Mouse (Mus musculus) megakaryocyte, embryonic 14.5 days (primary cell): Measurements from ENCODE around the gene Hc. TPM values are rescaled to one million over a fixed set of nuclear protein-coding genes. Genes with fewer than 3 reads are reported as not detected.

Source experiments
- H3K27me3 ChIP-seq: replicated peaks from 2 replicates; pipeline ENCODE3; 2012; ENCODE audit warnings: inconsistent platforms
- H3K36me3 ChIP-seq: replicated peaks from 2 replicates; pipeline ENCODE3; 2012; ENCODE audit warnings: low read length, inconsistent platforms, mixed read lengths
- H3K4me1 ChIP-seq: 2 replicates; pipeline ENCODE4 v1.6.1; 2012; ENCODE audit warnings: inconsistent platforms
- H3K4me3 ChIP-seq: replicated peaks from 2 replicates; pipeline ENCODE3; 2012; ENCODE audit warnings: moderate library complexity, mild to moderate bottlenecking, inconsistent platforms
- H3K9me3 ChIP-seq: 2 replicates; pipeline ENCODE4 v1.6.1; 2012; ENCODE audit warnings: inconsistent platforms
- FLI1 ChIP-seq: IDR thresholded peaks from 2 replicates; pipeline ENCODE4 v1.6.1; 2012; ENCODE audit warnings: low read length, inconsistent platforms, mixed read lengths
- GATA1 ChIP-seq: IDR thresholded peaks from 3 replicates; pipeline ENCODE4 v1.6.1; 2012; ENCODE audit warnings: mixed read lengths, low read length, inconsistent platforms, borderline replicate concordance
- polyA plus RNA-seq: library from polyadenylated mRNA; stranded (reverse); fragments of >175 nt; gene quantifications from 2 replicates; pipeline ENCODE4 v1.2.3, GENCODE M21; 2012; ENCODE audit warnings: low replicate concordance; ENCODE audit not compliant: insufficient read depth

The Hc gene
- polyA plus RNA-seq, 1 experiment = not detected

GRCm38 (mm10) chr2:34982096-34982724 is 79.0 kb downstream of the Hc start:
- H3K36me3 ChIP-seq = no peaks in the 10 kb centered on the region
- TF ChIP-seq FLI1 (no peak), GATA1 (no peak)
- peak overlapping the region; percentile 34 for H3K4me3 ChIP-seq
- H3K27me3 ChIP-seq = peaks cover 7% of the 10 kb centered on the region
- no peaks in the 10 kb centered on the region for H3K9me3 ChIP-seq
- H3K4me1 ChIP-seq = peaks cover 62% of the 10 kb centered on the region

- Histone ChIP-seq H3K36me3 (peaks cover 6% of the 10 kb centered on the region), H3K4me3 (peak overlapping the region; percentile 44), H3K27me3 (peaks cover 5% of the 10 kb centered on the region), H3K9me3 (peaks cover 10% of the 10 kb centered on the region), H3K4me1 (peaks cover 74% of the 10 kb centered on the region)
- TF ChIP-seq GATA1 = no peak
- TF ChIP-seq FLI1 = no peak
Observed at GRCm38 (mm10) chr2:34979459-34980011, 81.7 kb downstream of the Hc start.

GRCm38 (mm10) chr2:34978226-34978625 is 83.0 kb downstream of the Hc start:
- Histone ChIP-seq H3K9me3 (peaks cover 13% of the 10 kb centered on the region), H3K4me3 (no peak overlapping the region), H3K27me3 (peaks cover 5% of the 10 kb centered on the region), H3K4me1 (peaks cover 74% of the 10 kb centered on the region), H3K36me3 (peaks cover 6% of the 10 kb centered on the region)
- TF ChIP-seq GATA1 (no peak), FLI1 (no peak)

DNA sequence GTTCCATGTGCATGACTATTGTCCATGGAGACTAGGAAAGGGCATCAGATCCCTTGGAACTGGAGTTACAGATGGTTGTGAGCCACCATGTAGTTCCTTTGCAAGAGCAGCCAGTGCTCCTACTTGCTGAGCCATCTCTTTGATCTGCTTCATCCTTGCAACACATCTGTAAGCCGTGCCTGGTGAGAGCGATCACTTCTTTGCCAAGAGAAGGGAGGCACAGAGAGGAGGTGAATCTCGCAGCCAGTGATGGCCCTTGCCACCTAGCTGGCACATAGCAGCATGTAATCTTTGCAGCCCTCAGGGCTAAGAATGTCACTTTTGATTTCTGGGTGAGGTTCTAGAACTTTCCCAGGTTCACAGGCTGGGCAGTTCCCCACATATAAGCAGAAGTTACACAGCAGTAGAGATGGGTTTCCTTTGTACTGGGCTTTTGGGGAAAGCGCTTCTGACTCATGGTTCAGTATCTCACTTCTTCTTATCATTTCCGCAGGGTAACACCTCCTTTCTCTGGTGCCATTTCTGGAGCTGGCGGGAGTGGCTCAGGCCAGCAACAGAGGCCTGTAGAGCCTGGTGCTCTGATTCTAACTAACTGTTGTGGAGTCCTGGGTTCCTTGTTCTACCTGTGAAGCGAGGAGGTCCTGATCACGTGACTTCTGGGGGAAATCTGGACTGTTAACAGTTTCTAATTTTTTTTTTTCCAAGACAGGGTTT is 84.1 kb downstream of the Hc start:
- peaks cover 13% of the 10 kb centered on the region for H3K9me3 ChIP-seq
- H3K27me3 ChIP-seq = peaks cover 8% of the 10 kb centered on the region
- H3K4me1 ChIP-seq = peaks cover 63% of the 10 kb centered on the region
- TF ChIP-seq FLI1 = no peak
- no peak for TF ChIP-seq GATA1
- H3K36me3 ChIP-seq = peaks cover 6% of the 10 kb centered on the region
- H3K4me3 ChIP-seq = peak overlapping the region; percentile 82

- Histone ChIP-seq H3K36me3 (peaks cover 6% of the 10 kb centered on the region), H3K4me1 (peaks cover 57% of the 10 kb centered on the region), H3K4me3 (peak overlapping the region; percentile 79), H3K9me3 (peaks cover 13% of the 10 kb centered on the region), H3K27me3 (peaks cover 13% of the 10 kb centered on the region)
- TF ChIP-seq GATA1 = no peak
- TF ChIP-seq FLI1 = no peak
Observed at GRCm38 (mm10) chr2:34976447-34976846, 84.8 kb downstream of the Hc start.

- H3K27me3 ChIP-seq = peaks cover 21% of the 10 kb centered on the region
- peaks cover 6% of the 10 kb centered on the region for H3K36me3 ChIP-seq
- no peak overlapping the region for H3K4me3 ChIP-seq
- TF ChIP-seq FLI1 (no peak), GATA1 (no peak)
- H3K4me1 ChIP-seq = peaks cover 43% of the 10 kb centered on the region
- H3K9me3 ChIP-seq = peaks cover 13% of the 10 kb centered on the region
Observed at GRCm38 (mm10) chr2:34973087-34973486, 88.2 kb downstream of the Hc start.

DNA sequence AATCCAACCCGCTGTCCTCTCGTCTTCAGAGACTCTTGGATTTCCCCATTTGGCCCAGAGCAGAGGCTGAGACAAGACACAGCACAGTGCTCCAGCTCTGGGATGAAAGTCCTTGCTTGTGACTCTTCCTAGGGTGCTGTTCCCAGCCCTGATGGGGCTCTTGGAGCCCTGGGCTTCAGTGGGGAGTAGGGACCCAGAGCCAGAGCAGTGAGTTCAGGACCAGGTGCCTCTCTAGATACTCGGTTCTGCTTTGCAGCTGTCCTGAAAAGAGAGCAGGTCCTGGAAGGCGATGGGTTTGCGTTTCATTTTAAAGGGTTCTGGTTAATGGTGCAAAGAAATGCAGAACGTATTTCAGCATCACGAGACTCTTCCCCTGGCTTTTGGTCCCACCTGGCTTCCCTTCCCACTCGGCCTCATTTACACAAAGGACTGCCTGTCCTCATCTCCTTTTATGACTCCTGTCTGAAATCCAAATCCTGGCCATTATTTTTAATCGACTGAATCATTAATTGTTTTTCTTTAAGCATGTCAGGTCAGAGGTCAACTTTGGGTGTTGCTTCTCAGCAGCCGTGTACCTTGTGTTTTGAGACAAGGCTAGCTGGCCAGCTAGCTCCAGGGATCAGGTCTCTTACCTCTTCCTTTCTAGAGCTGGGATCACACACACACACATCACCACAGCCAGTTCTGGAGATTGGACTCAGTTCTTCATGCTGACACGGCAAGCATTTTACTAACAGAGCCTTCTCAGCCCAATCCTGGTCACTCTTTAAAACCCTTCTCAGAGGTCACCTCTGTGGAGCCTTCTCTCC is 90.0 kb downstream of the Hc start:
- no peak overlapping the region for H3K4me3 ChIP-seq
- TF ChIP-seq GATA1 = no peak
- no peak for TF ChIP-seq FLI1

GRCm38 (mm10) chr2:34970092-34970750 is 91.0 kb downstream of the Hc start:
- TF ChIP-seq GATA1 (no peak), FLI1 (no peak)
- Histone ChIP-seq H3K4me3 (peak overlapping the region; percentile 62), H3K36me3 (peaks cover 4% of the 10 kb centered on the region), H3K9me3 (peaks cover 10% of the 10 kb centered on the region), H3K4me1 (peaks cover 28% of the 10 kb centered on the region), H3K27me3 (peaks cover 21% of the 10 kb centered on the region)

More for the DNA sequence above, 90.0 kb downstream of the Hc start:
- H3K27me3 ChIP-seq = peaks cover 21% of the 10 kb centered on the region
- H3K36me3 ChIP-seq = peaks cover 6% of the 10 kb centered on the region
- H3K4me1 ChIP-seq = peaks cover 25% of the 10 kb centered on the region
- H3K9me3 ChIP-seq = peaks cover 13% of the 10 kb centered on the region

- Histone ChIP-seq H3K27me3 (peaks cover 21% of the 10 kb centered on the region), H3K36me3 (no peaks in the 10 kb centered on the region), H3K9me3 (0 out of 2 replicates have a peak, but pooled peaks cover 3% of the 10 kb centered on the region), H3K4me1 (peaks cover 37% of the 10 kb centered on the region), H3K4me3 (no peak overlapping the region)
- TF ChIP-seq GATA1 (no peak), FLI1 (no peak)
Observed at GRCm38 (mm10) chr2:34969166-34969565, 92.1 kb downstream of the Hc start.
